Mouse (Mus musculus): ENCODE results near the gene Ass1. TPM values are rescaled to one million over a fixed set of nuclear protein-coding genes. Genes with fewer than 3 reads are reported as not detected.

The Ass1 gene
- polyA plus RNA-seq (2016; fragmentation: Nextera tagmentation; extraction: Ambion mirVana), result 11.8 and 12.4 TPM in 2 replicates

- Histone ChIP-seq H3K27ac (ENCODE audit: poor library complexity, severe bottlenecking) (no peak within 1 kb of the TSS), H3K4me3 (peak within 1 kb of the TSS; percentile 44), H3K9me3 (replicated peaks) (no peaks in the 10 kb centered on the region), H3K4me2 (peak within 1 kb of the TSS; percentile 85), H3K4me1 (replicated peaks) (peaks cover 14% of the 10 kb centered on the region), H3K9ac (peak within 1 kb of the TSS; percentile 55), H3K27me3 (replicated peaks) (peaks cover 47% of the 10 kb centered on the region), H3K36me3 (no peaks in the 10 kb centered on the region)
- WGBS, result under 1% methylated on average over 45 of the region's 49 CpGs
- ATAC-seq (ENCODE audit: insufficient number of reproducible peaks, low FRiP score), result peak; percentile 81
Measured at GRCm38 (mm10) chr2:31469931-31470682, at the start of gene Ass1. Ass1 (plus strand) TSS chr2:31470207.

DNA sequence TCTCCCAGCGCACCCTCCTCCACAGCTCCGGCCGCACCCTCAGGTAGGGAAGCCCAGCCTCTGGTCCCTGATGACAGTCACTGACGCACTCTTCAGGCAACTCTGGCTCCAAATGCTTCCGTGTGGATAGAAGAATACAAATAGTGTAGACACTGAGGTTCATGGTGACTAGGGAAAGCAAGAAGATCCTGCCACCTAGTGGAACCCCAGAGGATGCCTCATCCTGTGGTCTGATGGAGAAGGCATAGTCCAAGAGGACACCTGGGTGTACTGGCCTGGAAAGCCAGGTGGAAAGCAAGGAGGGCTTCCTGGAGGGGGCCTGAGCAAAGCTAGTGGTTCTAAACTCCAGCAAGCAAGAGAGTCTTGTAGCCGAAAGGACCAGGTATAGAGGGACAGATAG, 49.1 kb upstream of the Ass1 start:
- H3K27me3 ChIP-seq (replicated peaks), result peaks cover 57% of the 10 kb centered on the region
- no peak overlapping the region for H3K4me3 ChIP-seq
- no peak for ATAC-seq (ENCODE audit: insufficient number of reproducible peaks, low FRiP score)
- WGBS, result 68% methylated on average over 6 of the region's 6 CpGs
- no peaks in the 10 kb centered on the region for H3K9me3 ChIP-seq (replicated peaks)
- peaks cover 7% of the 10 kb centered on the region; the same call in 1 of the 2 replicates for H3K4me1 ChIP-seq (replicated peaks)
- H3K27ac ChIP-seq (ENCODE audit: poor library complexity, severe bottlenecking), result no peak overlapping the region
- no peak overlapping the region for H3K4me2 ChIP-seq
- H3K9ac ChIP-seq, result no peak overlapping the region
- H3K36me3 ChIP-seq, result no peaks in the 10 kb centered on the region

GRCm38 (mm10) chr2:31422576-31422975, 47.4 kb upstream of the Ass1 start:
- H3K27me3 ChIP-seq (replicated peaks), result peaks cover 65% of the 10 kb centered on the region

DNA sequence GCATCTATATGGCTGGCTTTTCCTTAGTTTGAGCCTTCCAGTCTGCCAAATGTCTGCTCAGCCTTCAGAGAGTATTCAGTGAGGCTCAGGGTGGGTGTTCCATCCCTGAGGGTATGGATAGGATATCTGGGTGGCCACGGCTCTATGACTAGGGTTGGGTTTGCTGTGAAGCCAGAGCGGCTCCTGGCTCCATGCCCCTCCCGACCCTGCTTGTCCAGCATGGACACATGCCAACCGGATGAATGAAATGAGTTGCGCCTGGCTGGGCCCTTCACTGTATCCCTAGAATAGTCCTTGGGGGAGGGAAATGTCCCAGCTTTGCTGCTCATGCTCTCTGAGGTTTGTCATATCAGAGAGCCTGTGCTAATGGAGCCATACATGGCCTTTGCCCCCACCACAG, 38.5 kb upstream of the Ass1 start:
- H3K4me3 ChIP-seq, result no peak overlapping the region
- ATAC-seq (ENCODE audit: insufficient number of reproducible peaks, low FRiP score), result no peak
- no peaks in the 10 kb centered on the region for H3K9me3 ChIP-seq (replicated peaks)
- 79% methylated on average over 5 of the region's 5 CpGs for WGBS
- H3K27me3 ChIP-seq (replicated peaks), result peaks cover 64% of the 10 kb centered on the region
- H3K4me2 ChIP-seq, result no peak overlapping the region
- H3K9ac ChIP-seq, result no peak overlapping the region
- H3K27ac ChIP-seq (ENCODE audit: poor library complexity, severe bottlenecking), result no peak overlapping the region
- no peaks in the 10 kb centered on the region for H3K4me1 ChIP-seq (replicated peaks)
- H3K36me3 ChIP-seq, result no peaks in the 10 kb centered on the region

More at GRCm38 (mm10) chr2:31422576-31422975, 47.4 kb upstream of the Ass1 start:
- 63% methylated on average over 6 of the region's 6 CpGs for WGBS
- Histone ChIP-seq H3K27ac (ENCODE audit: poor library complexity, severe bottlenecking) (no peak overlapping the region), H3K4me2 (no peak overlapping the region), H3K36me3 (no peaks in the 10 kb centered on the region), H3K4me3 (no peak overlapping the region), H3K9me3 (replicated peaks) (no peaks in the 10 kb centered on the region), H3K4me1 (replicated peaks) (peaks cover 7% of the 10 kb centered on the region; the same call in 1 of the 2 replicates), H3K9ac (no peak overlapping the region)
- ATAC-seq (ENCODE audit: insufficient number of reproducible peaks, low FRiP score), result no peak

DNA sequence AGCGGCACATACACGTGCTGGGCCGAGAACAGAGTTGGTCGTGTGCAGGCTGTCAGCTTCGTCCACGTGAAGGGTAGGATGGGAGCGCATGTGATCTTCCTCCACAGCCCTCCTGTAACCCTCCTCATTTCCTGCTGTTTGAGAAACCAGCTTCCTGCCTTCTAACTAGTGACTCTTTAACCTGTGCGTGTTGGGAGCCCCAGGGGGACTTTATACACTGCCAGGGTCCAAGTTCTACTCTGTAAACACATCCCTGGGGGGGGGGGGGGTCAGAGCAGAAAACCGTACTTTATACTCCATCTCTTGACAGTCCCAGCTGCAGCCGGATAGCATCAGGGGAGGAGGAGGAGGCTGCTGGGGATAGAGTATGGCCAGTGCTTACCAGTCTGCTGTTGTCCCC, 35.3 kb upstream of the Ass1 start:
- no peaks in the 10 kb centered on the region for H3K9me3 ChIP-seq (replicated peaks)
- H3K9ac ChIP-seq, result no peak overlapping the region
- H3K27me3 ChIP-seq (replicated peaks), result peaks cover 39% of the 10 kb centered on the region
- peaks cover 9% of the 10 kb centered on the region; the same call in 1 of the 2 replicates for H3K4me1 ChIP-seq (replicated peaks)
- no peak overlapping the region for H3K27ac ChIP-seq (ENCODE audit: poor library complexity, severe bottlenecking)
- 77% methylated on average over 10 of the region's 10 CpGs for WGBS
- H3K4me2 ChIP-seq, result no peak overlapping the region
- no peak overlapping the region for H3K4me3 ChIP-seq
- no peaks in the 10 kb centered on the region for H3K36me3 ChIP-seq
- ATAC-seq (ENCODE audit: insufficient number of reproducible peaks, low FRiP score), result no peak

- peaks cover 30% of the 10 kb centered on the region for H3K27me3 ChIP-seq (replicated peaks)
- H3K4me3 ChIP-seq, result no peak overlapping the region
- 38% methylated on average over 6 of the region's 6 CpGs for WGBS
- no peak overlapping the region for H3K9ac ChIP-seq
- no peaks in the 10 kb centered on the region for H3K9me3 ChIP-seq (replicated peaks)
- H3K27ac ChIP-seq (ENCODE audit: poor library complexity, severe bottlenecking), result no peak overlapping the region
- no peak for ATAC-seq (ENCODE audit: insufficient number of reproducible peaks, low FRiP score)
- no peak overlapping the region for H3K4me2 ChIP-seq
- peaks cover 9% of the 10 kb centered on the region; the same call in 1 of the 2 replicates for H3K4me1 ChIP-seq (replicated peaks)
- H3K36me3 ChIP-seq, result no peaks in the 10 kb centered on the region
Measured at GRCm38 (mm10) chr2:31435567-31435966, 34.4 kb upstream of the Ass1 start.

- no peak for ATAC-seq (ENCODE audit: insufficient number of reproducible peaks, low FRiP score)
- Histone ChIP-seq H3K4me3 (no peak overlapping the region), H3K9me3 (replicated peaks) (no peaks in the 10 kb centered on the region), H3K27ac (ENCODE audit: poor library complexity, severe bottlenecking) (no peak overlapping the region), H3K9ac (no peak overlapping the region), H3K27me3 (replicated peaks) (peaks cover 20% of the 10 kb centered on the region), H3K4me2 (no peak overlapping the region), H3K36me3 (no peaks in the 10 kb centered on the region), H3K4me1 (replicated peaks) (peaks cover 14% of the 10 kb centered on the region; the same call in 1 of the 2 replicates)
- WGBS, result 63% methylated on average over 14 of the region's 14 CpGs
Measured at GRCm38 (mm10) chr2:31437480-31438245, 32.3 kb upstream of the Ass1 start.

- no peak overlapping the region for H3K4me2 ChIP-seq
- peaks cover 19% of the 10 kb centered on the region; the same call in 1 of the 2 replicates for H3K4me1 ChIP-seq (replicated peaks)
- no peaks in the 10 kb centered on the region for H3K9me3 ChIP-seq (replicated peaks)
- H3K27ac ChIP-seq (ENCODE audit: poor library complexity, severe bottlenecking), result no peak overlapping the region
- H3K4me3 ChIP-seq, result no peak overlapping the region
- WGBS, result 83% methylated on average over 6 of the region's 6 CpGs
- no peak overlapping the region for H3K9ac ChIP-seq
- ATAC-seq (ENCODE audit: insufficient number of reproducible peaks, low FRiP score), result no peak
- H3K36me3 ChIP-seq, result no peaks in the 10 kb centered on the region
- H3K27me3 ChIP-seq (replicated peaks), result peaks cover 11% of the 10 kb centered on the region
Measured at GRCm38 (mm10) chr2:31439576-31439975, 30.4 kb upstream of the Ass1 start.

DNA sequence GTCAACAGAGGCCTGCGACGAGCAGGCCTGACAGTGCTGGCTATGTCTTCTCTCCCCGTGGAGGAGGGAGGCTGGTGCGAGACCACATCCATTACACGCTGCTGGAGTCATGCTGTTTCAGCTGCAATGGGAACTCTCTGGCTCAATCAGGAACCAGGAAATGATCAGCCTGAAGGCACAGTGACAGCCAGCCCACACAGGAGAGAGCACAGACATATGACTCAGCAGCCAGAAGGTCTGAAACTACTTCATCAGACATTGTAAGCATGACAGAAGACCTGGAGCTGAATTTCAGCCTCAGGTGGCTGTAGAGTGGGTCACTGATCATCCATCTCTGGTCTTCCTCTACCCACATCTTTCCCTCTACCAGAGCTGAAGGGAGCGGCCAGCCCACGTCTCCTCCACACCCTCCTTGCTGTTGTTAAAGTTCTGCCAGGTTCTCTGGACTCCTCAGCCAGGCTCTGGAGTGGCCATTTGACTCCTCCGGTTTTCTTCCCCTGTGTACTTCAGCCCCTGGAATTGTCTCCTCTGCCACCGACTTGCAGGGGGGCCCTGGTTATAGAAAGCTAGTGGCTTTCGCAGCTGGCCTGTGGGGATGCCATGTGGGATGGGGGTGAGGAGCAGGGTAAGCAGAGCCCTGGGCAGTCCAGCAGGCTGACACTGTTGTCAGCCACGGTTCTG, 27.4 kb upstream of the Ass1 start:
- peaks cover 15% of the 10 kb centered on the region; the same call in 1 of the 2 replicates for H3K4me1 ChIP-seq (replicated peaks)
- H3K9me3 ChIP-seq (replicated peaks), result no peaks in the 10 kb centered on the region
- H3K27ac ChIP-seq (ENCODE audit: poor library complexity, severe bottlenecking), result no peak overlapping the region
- no peak overlapping the region for H3K9ac ChIP-seq
- 0 out of 2 replicates have a peak, but pooled peaks cover 5% of the 10 kb centered on the region for H3K27me3 ChIP-seq (replicated peaks)
- peak; percentile 51; the same call in 1 of the 2 replicates for ATAC-seq (ENCODE audit: insufficient number of reproducible peaks, low FRiP score)
- no peak overlapping the region for H3K4me3 ChIP-seq
- H3K4me2 ChIP-seq, result no peak overlapping the region
- WGBS, result 51% methylated on average over 11 of the region's 11 CpGs
- H3K36me3 ChIP-seq, result no peaks in the 10 kb centered on the region

DNA sequence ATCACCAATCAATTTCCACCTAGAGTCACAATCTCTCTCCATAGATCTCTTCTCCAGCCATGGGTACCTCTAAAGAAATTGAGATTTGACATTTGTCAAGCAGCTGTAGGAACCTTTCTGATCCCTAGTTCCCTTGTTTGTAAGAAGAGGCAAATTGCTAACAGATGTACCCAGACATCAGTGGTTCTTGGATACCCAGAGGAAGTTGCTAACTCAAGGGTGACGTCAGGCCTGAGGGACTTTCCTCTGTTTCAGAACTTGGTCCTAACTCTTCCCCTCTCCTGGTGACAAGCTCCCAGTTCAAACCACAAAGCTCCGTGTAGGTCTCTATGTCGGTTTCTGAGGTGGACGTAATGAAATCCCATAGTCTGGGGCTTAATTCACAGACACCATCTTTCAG, 24.0 kb upstream of the Ass1 start:
- no peak overlapping the region for H3K4me2 ChIP-seq
- peaks cover 36% of the 10 kb centered on the region for H3K4me1 ChIP-seq (replicated peaks)
- no peak for ATAC-seq (ENCODE audit: insufficient number of reproducible peaks, low FRiP score)
- H3K36me3 ChIP-seq, result no peaks in the 10 kb centered on the region
- no peak overlapping the region for H3K27ac ChIP-seq (ENCODE audit: poor library complexity, severe bottlenecking)
- 80% methylated on average over 4 of the region's 4 CpGs for WGBS
- H3K9ac ChIP-seq, result no peak overlapping the region
- 0 out of 2 replicates have a peak, but pooled peaks cover 5% of the 10 kb centered on the region for H3K27me3 ChIP-seq (replicated peaks)
- no peaks in the 10 kb centered on the region for H3K9me3 ChIP-seq (replicated peaks)
- no peak overlapping the region for H3K4me3 ChIP-seq

- Histone ChIP-seq H3K9ac (no peak overlapping the region), H3K4me1 (replicated peaks) (peaks cover 39% of the 10 kb centered on the region), H3K9me3 (replicated peaks) (no peaks in the 10 kb centered on the region), H3K27ac (ENCODE audit: poor library complexity, severe bottlenecking) (no peak overlapping the region), H3K4me3 (no peak overlapping the region), H3K4me2 (no peak overlapping the region), H3K27me3 (replicated peaks) (0 out of 2 replicates have a peak, but pooled peaks cover 5% of the 10 kb centered on the region), H3K36me3 (no peaks in the 10 kb centered on the region)
- no peak for ATAC-seq (ENCODE audit: insufficient number of reproducible peaks, low FRiP score)
- 55% methylated on average over 4 of the region's 4 CpGs for WGBS
Measured at GRCm38 (mm10) chr2:31446456-31446855, 23.6 kb upstream of the Ass1 start.

Data from heart, embryonic 12.5 days (tissue).